Mouse (Mus musculus) T-helper 1 cell (primary cell): Measurements from ENCODE around the gene Adra1d.

ENCODE experiments used
- in situ Hi-C: fragments of 300-600 bp; cut with MboI, MseI; formaldehyde crosslinking; loops from one replicate; pipeline ENCODE4 v1.15.1; 2025; ENCODE audit warnings: high pct_unique_total_duplicates

The Adra1d gene

GRCm38 (mm10) chr2:131561891-131562585 lies at the start of gene Adra1d:
Gene Adra1d (minus strand): TSS chr2:131562283.
- in situ Hi-C loops = loop anchor here (10.0 kb wide), 2 partner anchors 243 to 383 kb away; no protein-coding TSS in a partner anchor

- in situ Hi-C loops = no loop called here
These were observed 39.8 kb upstream of the Adra1d start for GRCm38 (mm10) chr2:131601881-131602280.

GRCm38 (mm10) chr2:131594871-131595270 lies 32.8 kb upstream of the Adra1d start:
- in situ Hi-C loops = loop anchor here (10.0 kb wide), 1 partner anchor 600 kb away; no protein-coding TSS in a partner anchor

GRCm38 (mm10) chr2:131587521-131587920 lies 25.4 kb upstream of the Adra1d start:
- in situ Hi-C loops = no loop called here

- in situ Hi-C loops = no loop called here
These were observed 19.4 kb upstream of the Adra1d start for GRCm38 (mm10) chr2:131581506-131581905.

GRCm38 (mm10) chr2:131562586-131563122 lies 571 bp upstream of the Adra1d start:
- in situ Hi-C loops = loop anchor here (10.0 kb wide), 2 partner anchors 242 to 382 kb away; no protein-coding TSS in a partner anchor

- in situ Hi-C loops = loop anchor here (10.0 kb wide), 2 partner anchors 243 to 383 kb away; no protein-coding TSS in a partner anchor
These were observed 676 bp downstream of the Adra1d start for GRCm38 (mm10) chr2:131561344-131561870.

GRCm38 (mm10) chr2:131560205-131560919 lies 1.7 kb downstream of the Adra1d start:
- in situ Hi-C loops = loop anchor here (10.0 kb wide), 2 partner anchors 244 to 384 kb away; no protein-coding TSS in a partner anchor

- in situ Hi-C loops = no loop called here
These were observed 4.2 kb downstream of the Adra1d start for GRCm38 (mm10) chr2:131557896-131558295.

- in situ Hi-C loops = no loop called here
These were observed 9.2 kb downstream of the Adra1d start for GRCm38 (mm10) chr2:131552736-131553400.

- in situ Hi-C loops = no loop called here
These were observed 10.1 kb downstream of the Adra1d start for GRCm38 (mm10) chr2:131551701-131552620.

GRCm38 (mm10) chr2:131550906-131551305 lies 11.2 kb downstream of the Adra1d start:
- in situ Hi-C loops = no loop called here

GRCm38 (mm10) chr2:131550474-131550873 lies 11.6 kb downstream of the Adra1d start:
- in situ Hi-C loops = no loop called here

- in situ Hi-C loops = no loop called here
These were observed 13.0 kb downstream of the Adra1d start for GRCm38 (mm10) chr2:131549090-131549489.

- in situ Hi-C loops = no loop called here
These were observed 13.8 kb downstream of the Adra1d start for GRCm38 (mm10) chr2:131548330-131548729.

GRCm38 (mm10) chr2:131546745-131547408 lies 15.2 kb downstream of the Adra1d start:
- in situ Hi-C loops = no loop called here

- in situ Hi-C loops = no loop called here
These were observed 15.8 kb downstream of the Adra1d start for GRCm38 (mm10) chr2:131546308-131546700.

GRCm38 (mm10) chr2:131545386-131546307 lies 16.4 kb downstream of the Adra1d start:
- in situ Hi-C loops = no loop called here

GRCm38 (mm10) chr2:131542531-131542930 lies 19.6 kb downstream of the Adra1d start:
- in situ Hi-C loops = loop anchor here (5.0 kb wide), 1 partner anchor 270 kb away; no protein-coding TSS in a partner anchor
